Comparison of ENCODE assay signal across 8 mouse cellular contexts in the genomic region with DNA sequence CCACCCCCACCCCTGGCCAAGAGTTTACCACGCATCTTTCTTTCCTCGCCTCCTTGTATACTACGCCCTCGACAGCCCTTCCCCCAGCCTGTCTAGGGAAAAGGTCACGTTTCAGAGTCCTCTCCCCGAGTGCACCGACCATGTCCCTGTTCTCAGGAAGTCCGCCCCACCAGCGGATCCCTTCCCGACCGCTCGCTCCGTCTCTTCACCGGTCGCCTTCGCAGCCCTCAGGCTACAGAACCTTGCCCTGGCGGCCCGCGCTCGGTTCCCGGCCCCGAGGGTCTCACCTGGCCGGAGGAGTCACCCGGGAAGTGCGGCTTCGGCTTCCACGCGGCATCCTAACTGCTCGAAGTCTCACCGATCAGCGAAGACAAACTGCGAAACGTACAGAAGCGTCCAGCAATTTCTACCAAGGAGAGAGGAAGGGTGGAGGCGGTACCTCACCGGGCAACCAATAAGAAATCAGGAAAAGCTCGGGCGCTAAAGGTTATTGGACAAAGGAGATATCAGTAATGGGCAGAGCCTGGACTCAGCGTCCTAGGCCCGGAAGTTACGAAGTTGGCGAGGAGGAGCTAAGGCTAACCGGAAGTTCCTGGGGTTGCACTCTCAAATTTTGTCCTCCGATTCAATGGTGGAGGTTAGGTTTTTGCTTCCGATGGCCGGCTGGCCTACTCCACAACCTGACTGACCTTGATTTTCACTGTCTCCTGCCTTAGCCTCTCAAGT. TPM values are rescaled to one million over a fixed set of nuclear protein-coding genes. Genes with fewer than 3 reads are reported as not detected.
DNase-seq lines count a peak whose midpoint lies in the region; ATAC-seq and TF ChIP-seq lines count a peak whose summit lies in the region.

A gene (minus strand): TSS at position 560 of the 726 bp plus-strand sequence.

- peak; percentile 99 for DNase-seq in brain, embryonic 14.5 days (ENCODE audit: low read depth)
- peak; percentile 97 for DNase-seq in liver, adult 2 months (ENCODE audit: extremely low read depth, low read depth, low spot score)
- peak; percentile 95 for DNase-seq in splenic B cell, adult 2 months (ENCODE audit: low read depth, low spot score)

- H3K36me3 ChIP-seq in C2C12 (ENCODE audit: control insufficient read depth, insufficient read depth) (peaks cover 25% of the 10 kb centered on the region), myocyte (ENCODE audit: control insufficient read depth, insufficient read depth) (peaks cover 19% of the 10 kb centered on the region)
- H3K36me3 ChIP-seq in erythroblast, embryonic 14.5 days (ENCODE audit: control insufficient read depth): peaks cover 30% of the 10 kb centered on the region
- peaks cover 12% of the 10 kb centered on the region for H3K36me3 ChIP-seq in heart, embryonic 11.5 days (ENCODE audit: control insufficient read depth, insufficient read depth, low read length)
- H3K36me3 ChIP-seq in kidney, embryonic 16.5 days (ENCODE audit: insufficient read depth, low read length): peaks cover 24% of the 10 kb centered on the region
- H3K36me3 ChIP-seq in liver, adult 2 months (ENCODE audit: control insufficient read depth, insufficient read depth, low read length): peaks cover 20% of the 10 kb centered on the region
- H3K36me3 ChIP-seq in splenic B cell, adult 2 months (ENCODE audit: control insufficient read depth, insufficient read depth, low read length, poor library complexity, severe bottlenecking): peaks cover 6% of the 10 kb centered on the region; the same call in 1 of the 2 replicates

- peak within 1 kb of the TSS; percentile 95 for H3K27ac ChIP-seq in heart, embryonic 11.5 days (ENCODE audit: low read depth, low read length)
- H3K27ac ChIP-seq in kidney, embryonic 16.5 days (ENCODE audit: low read length): peak within 1 kb of the TSS; percentile 98
- H3K27ac ChIP-seq in liver, adult 2 months (replicated peaks; ENCODE audit: insufficient read depth, low read depth, low read length): peak within 1 kb of the TSS; percentile 93

- H3K79me3 ChIP-seq in C2C12 (ENCODE audit: low read depth): peaks cover 28% of the 10 kb centered on the region

- under 1% methylated on average over 46 of the region's 46 CpGs for WGBS in heart, embryonic 11.5 days (ENCODE audit: insufficient replicate concordance)
- WGBS in kidney, embryonic 16.5 days: under 1% methylated on average over 46 of the region's 46 CpGs
- under 1% methylated on average over 46 of the region's 46 CpGs for WGBS in liver, adult 2 months

- H3K4me3 ChIP-seq in C2C12 (ENCODE audit: insufficient read depth, poor library complexity, severe bottlenecking) (peak within 1 kb of the TSS; percentile 95), myocyte (peak within 1 kb of the TSS; percentile 80)
- H3K4me3 ChIP-seq in erythroblast, embryonic 14.5 days (replicated peaks): peak within 1 kb of the TSS; percentile 73
- H3K4me3 ChIP-seq in heart, embryonic 11.5 days (ENCODE audit: low read depth, low read length): peak within 1 kb of the TSS; percentile 85
- H3K4me3 ChIP-seq in kidney, embryonic 16.5 days (ENCODE audit: low read length): peak within 1 kb of the TSS; percentile 92
- H3K4me3 ChIP-seq in liver, adult 2 months (ENCODE audit: insufficient read depth, low read depth, low read length): peak within 1 kb of the TSS; percentile 86

- H3K9me3 ChIP-seq in erythroblast, embryonic 14.5 days (ENCODE audit: control insufficient read depth, low read length): peaks cover 3% of the 10 kb centered on the region
- H3K9me3 ChIP-seq in heart, embryonic 11.5 days (replicated peaks; ENCODE audit: control insufficient read depth, low read length): no peaks in the 10 kb centered on the region
- H3K9me3 ChIP-seq in kidney, embryonic 16.5 days (ENCODE audit: low read length): no peaks in the 10 kb centered on the region

- H3K27me3 ChIP-seq in C2C12 (ENCODE audit: control insufficient read depth, insufficient read depth, insufficient read length) (no peaks in the 10 kb centered on the region), myocyte (ENCODE audit: control insufficient read depth, insufficient read depth, insufficient read length) (no peaks in the 10 kb centered on the region)
- no peaks in the 10 kb centered on the region for H3K27me3 ChIP-seq in erythroblast, embryonic 14.5 days (ENCODE audit: control insufficient read depth)
- H3K27me3 ChIP-seq in heart, embryonic 11.5 days (ENCODE audit: control insufficient read depth, insufficient read depth, low read length): no peaks in the 10 kb centered on the region
- no peaks in the 10 kb centered on the region for H3K27me3 ChIP-seq in kidney, embryonic 16.5 days (ENCODE audit: insufficient read depth, low read length)
- H3K27me3 ChIP-seq in liver, adult 2 months (ENCODE audit: control insufficient read depth, insufficient read depth, low read length): no peaks in the 10 kb centered on the region
- no peaks in the 10 kb centered on the region for H3K27me3 ChIP-seq in splenic B cell, adult 2 months (ENCODE audit: control insufficient read depth, insufficient read depth, low read length, poor library complexity, severe bottlenecking)

- H3K4me1 ChIP-seq in erythroblast, embryonic 14.5 days (ENCODE audit: control insufficient read depth): peaks cover 28% of the 10 kb centered on the region
- H3K4me1 ChIP-seq in heart, embryonic 11.5 days (ENCODE audit: control insufficient read depth, insufficient read depth, low read length): peaks cover 3% of the 10 kb centered on the region; the same call in 1 of the 2 replicates
- peaks cover 13% of the 10 kb centered on the region for H3K4me1 ChIP-seq in kidney, embryonic 16.5 days (ENCODE audit: insufficient read depth, low read length)
- peaks cover 8% of the 10 kb centered on the region for H3K4me1 ChIP-seq in liver, adult 2 months (ENCODE audit: control insufficient read depth, insufficient read depth, low read length)

- TF ChIP-seq CTCF in C2C12 (IDR thresholded peaks at IDR 0.05; ENCODE audit: control insufficient read depth, insufficient read depth, insufficient read length): no peak
- TF ChIP-seq CTCF in brain, embryonic 14.5 days (IDR thresholded peaks at IDR 0.05; ENCODE audit: borderline replicate concordance, extremely low read depth, insufficient read depth, insufficient read length): no peak
- no peak for TF ChIP-seq CTCF in liver, adult 2 months (IDR thresholded peaks at IDR 0.05; ENCODE audit: low read depth, low read length)

- H3K9ac ChIP-seq in heart, embryonic 11.5 days (ENCODE audit: low read depth, low read length): peak within 1 kb of the TSS; percentile 93
- peak within 1 kb of the TSS; percentile 95 for H3K9ac ChIP-seq in kidney, embryonic 16.5 days (replicated peaks; ENCODE audit: low read length)
- peak within 1 kb of the TSS; percentile 96 for H3K9ac ChIP-seq in liver, adult 2 months (ENCODE audit: low read depth, low read length)

- H3K79me2 ChIP-seq in C2C12 (ENCODE audit: control insufficient read depth, insufficient read depth): peaks cover 42% of the 10 kb centered on the region
- peaks cover 14% of the 10 kb centered on the region; the same call in 1 of the 2 replicates for H3K79me2 ChIP-seq in liver, adult 2 months (ENCODE audit: control insufficient read depth, insufficient read depth, low read length)
- peaks cover 29% of the 10 kb centered on the region for H3K79me2 ChIP-seq in myocyte (ENCODE audit: control insufficient read depth, insufficient read depth)

- H3K4me2 ChIP-seq in heart, embryonic 11.5 days: peak within 1 kb of the TSS; percentile 93
- peak within 1 kb of the TSS; percentile 91 for H3K4me2 ChIP-seq in kidney, embryonic 16.5 days (replicated peaks; ENCODE audit: low read depth, low read length)
- H3K4me2 ChIP-seq in myocyte (ENCODE audit: low read depth): peak within 1 kb of the TSS; percentile 97

- TF ChIP-seq POLR2A in brain, embryonic 14.5 days (IDR thresholded peaks at IDR 0.05; ENCODE audit: borderline replicate concordance, extremely low read depth, insufficient read depth, insufficient read length, poor library complexity, severe bottlenecking): 0 out of 2 replicates have a peak, but pooled peaks have one; percentile 21
- TF ChIP-seq POLR2A in liver, adult 2 months (IDR thresholded peaks at IDR 0.05; ENCODE audit: extremely low read depth, insufficient read depth, low read length): peak; percentile 96
- peak; percentile 47 for TF ChIP-seq POLR2A in myocyte (IDR thresholded peaks at IDR 0.05; ENCODE audit: insufficient read length, low read depth)

- peak; percentile 98 for ATAC-seq in heart, embryonic 11.5 days (replicated peaks; ENCODE audit: insufficient number of reproducible peaks, low FRiP score, low TSS enrichment)
- peak; percentile 100 for ATAC-seq in kidney, embryonic 16.5 days (ENCODE audit: low FRiP score, low TSS enrichment)

- H3ac ChIP-seq in C2C12 (ENCODE audit: control insufficient read depth, insufficient read length, low read depth) (peak within 1 kb of the TSS; percentile 88), myocyte (ENCODE audit: control insufficient read depth, insufficient read length) (peak within 1 kb of the TSS; percentile 42)

TF ChIP-seq in C2C12, 6 proteins besides CTCF, POLR2A, EP300 and RAD21:
- peak; percentile 62 for TF ChIP-seq MAX (IDR thresholded peaks at IDR 0.05)
- TF ChIP-seq USF1 (IDR thresholded peaks at IDR 0.05; ENCODE audit: low read depth): no peak

TF ChIP-seq in myocyte, 11 proteins besides CTCF, POLR2A, EP300 and RAD21:
- TF ChIP-seq CEBPB (IDR thresholded peaks at IDR 0.05; ENCODE audit: insufficient read depth, poor library complexity, severe bottlenecking) (0 out of 2 replicates have a peak, but pooled peaks have one; percentile 2), REST (IDR thresholded peaks at IDR 0.05; ENCODE audit: insufficient read depth, insufficient read length) (no peak), TCF12 (IDR thresholded peaks at IDR 0.05; ENCODE audit: insufficient read depth, poor library complexity, severe bottlenecking) (no peak), MAX (IDR thresholded peaks at IDR 0.05; ENCODE audit: low read depth) (peak; percentile 17), MYOG (IDR thresholded peaks at IDR 0.05; ENCODE audit: control insufficient read depth in 1 of 3, insufficient read depth in 1 of 3, insufficient read length in 2 of 3, low read depth in 2 of 3) (no peak), E2F4 (IDR thresholded peaks at IDR 0.05; ENCODE audit: insufficient read depth) (no peak), SRF (IDR thresholded peaks at IDR 0.05; ENCODE audit: control insufficient read depth, insufficient read length, low read depth) (no peak), POLR2AphosphoS2 (IDR thresholded peaks at IDR 0.05; ENCODE audit: insufficient read length, low read depth) (no peak)

RNA-seq across cellular contexts. Expression of the gene that starts here (rescaled TPM):
- polyA plus RNA-seq in C2C12 (2012; fragmentation: generic; extraction: Trizol) (856 TPM), myocyte (2012; fragmentation: generic; extraction: Trizol) (747 TPM)
- 761 and 1,401 TPM in 2 replicates for polyA plus RNA-seq in brain, embryonic 14.5 days (2012; rRNA removed)
- 80.6 and 90.6 TPM in 2 replicates for polyA plus RNA-seq in erythroblast, embryonic 14.5 days (2012)
- polyA plus RNA-seq in heart, embryonic 11.5 days (2014; fragmentation: Nextera tagmentation; extraction: Ambion mirVana): 871 and 955 TPM in 2 replicates
- 1,059 and 1,110 TPM in 2 replicates for polyA plus RNA-seq in kidney, embryonic 16.5 days (2015; fragmentation: Nextera tagmentation; extraction: Ambion mirVana)
- total RNA-seq in liver, adult 2 months (2014; rRNA removed): 1,393 and 1,612 TPM in 2 replicates
- polyA plus RNA-seq in liver, adult 2 months (2012; rRNA removed): 1,062 and 1,287 TPM in 2 replicates

Comparison
In these comparisons a context has a peak if more than half of its experiments do, and no peak if none do; other contexts are left out.
1. Peak in every context shown above with its lines: DNase-seq, ATAC-seq, H3K4me3 ChIP-seq and H3K27ac ChIP-seq.
2. POLR2A ChIP-seq: peak in every context shown above with its lines; median percentile 96 in liver, adult 2 months; 47 in myocyte; 21 in brain, embryonic 14.5 days.